Mouse (Mus musculus) liver, adult 2 months (tissue): ENCODE data around the gene E130308A19Rik. TPM values are rescaled to one million over a fixed set of nuclear protein-coding genes. Genes with fewer than 3 reads are reported as not detected.

Experiments
- DNase-seq: peaks from one replicate; pipeline ENCODE4 v3.0.0-alpha.2; 2011; ENCODE audit warnings: low read depth, low spot score; ENCODE audit errors: extremely low read depth
- H3K27ac ChIP-seq: fragments of 200-500 bp; replicated peaks from 2 replicates; pipeline ENCODE4 v1.5.1; 2012; ENCODE audit warnings: low read depth, mild to moderate bottlenecking, control low read depth, inconsistent platforms, low read length; ENCODE audit not compliant: insufficient read depth
- H3K27me3 ChIP-seq: fragments of 200-500 bp; 2 replicates; pipeline ENCODE4 v1.6.1; 2012; ENCODE audit warnings: mild to moderate bottlenecking, moderate library complexity, low read length, inconsistent platforms; ENCODE audit not compliant: control insufficient read depth, insufficient read depth
- H3K36me3 ChIP-seq: fragments of 200-500 bp; 2 replicates; pipeline ENCODE4 v1.6.1; 2012; ENCODE audit warnings: low read length, inconsistent platforms; ENCODE audit not compliant: control insufficient read depth, insufficient read depth
- H3K4me1 ChIP-seq: fragments of 200-500 bp; 2 replicates; pipeline ENCODE4 v1.6.1; 2011; ENCODE audit warnings: low read length; ENCODE audit not compliant: control insufficient read depth, insufficient read depth
- H3K4me3 ChIP-seq: fragments of 200-500 bp; 2 replicates; pipeline ENCODE4 v1.5.1; 2011; ENCODE audit warnings: low read depth, mild to moderate bottlenecking, control low read depth, low read length, moderate library complexity; ENCODE audit not compliant: insufficient read depth
- H3K79me2 ChIP-seq: fragments of 200-500 bp; 2 replicates; pipeline ENCODE4 v1.6.1; 2012; ENCODE audit warnings: inconsistent platforms, mild to moderate bottlenecking, low read length, moderate library complexity; ENCODE audit not compliant: control insufficient read depth, insufficient read depth
- H3K9ac ChIP-seq: fragments of 200-500 bp; 2 replicates; pipeline ENCODE4 v1.6.1; 2012; ENCODE audit warnings: low read depth, mild to moderate bottlenecking, control low read depth, inconsistent platforms, low read length
- CTCF ChIP-seq: fragments of 200-500 bp; IDR thresholded peaks from 2 replicates; pipeline ENCODE4 v1.5.1; 2011; ENCODE audit warnings: low read depth, low read length, control low read depth
- POLR2A ChIP-seq: fragments of 200-500 bp; IDR thresholded peaks from 2 replicates; pipeline ENCODE4 v1.6.1; 2011; ENCODE audit warnings: low read length, control low read depth; ENCODE audit not compliant: insufficient read depth; ENCODE audit errors: extremely low read depth
- WGBS: fragments of 180-500 bp; shearing (Covaris S2); methylation state at CpG from one replicate; pipeline ENCODE4 v1.1.7; 2018; 5-methylcytosine and 5-hydroxymethylcytosine counted together
- polyA plus RNA-seq: library from polyadenylated mRNA; depleted of rRNA; stranded (reverse); fragments of >200 nt; gene quantifications from 2 replicates; pipeline ENCODE4 v1.2.3, GENCODE M21; 2012
- total RNA-seq: library from RNA; depleted of rRNA; stranded (reverse); fragments of >200 nt; gene quantifications from 2 replicates; pipeline ENCODE4 v1.2.3, GENCODE M21; 2014

E130308A19Rik gene
- total and polyA plus RNA-seq, 2 experiments, result 1.5 to 2.6 TPM

GRCm38 (mm10) chr4:59642657-59643056 is 16.6 kb downstream of the E130308A19Rik start:
- Histone ChIP-seq H3K27ac (no peak overlapping the region), H3K36me3 (no peaks in the 10 kb centered on the region), H3K27me3 (no peaks in the 10 kb centered on the region), H3K4me1 (peaks cover 2% of the 10 kb centered on the region; the same call in 1 of the 2 replicates), H3K9ac (no peak overlapping the region), H3K79me2 (peaks cover 5% of the 10 kb centered on the region; the same call in 1 of the 2 replicates), H3K4me3 (no peak overlapping the region)
- TF ChIP-seq CTCF, result no peak
- WGBS, result 60% methylated on average over 2 of the region's 2 CpGs
- DNase-seq, result no peak

- Histone ChIP-seq H3K9ac (no peak overlapping the region), H3K27ac (no peak overlapping the region), H3K36me3 (no peaks in the 10 kb centered on the region), H3K4me3 (no peak overlapping the region), H3K4me1 (peaks cover 2% of the 10 kb centered on the region; the same call in 1 of the 2 replicates), H3K27me3 (no peaks in the 10 kb centered on the region), H3K79me2 (peaks cover 7% of the 10 kb centered on the region; the same call in 1 of the 2 replicates)
- peak; percentile 37 for DNase-seq
- TF ChIP-seq POLR2A, result no peak
- WGBS, result 65% methylated on average over 3 of the region's 3 CpGs
These were observed 18.4 kb downstream of the E130308A19Rik start for GRCm38 (mm10) chr4:59644431-59644830.

- no peak overlapping the region for H3K4me3 ChIP-seq
- DNase-seq, result no peak
- H3K36me3 ChIP-seq, result no peaks in the 10 kb centered on the region
- 98% methylated on average over 4 of the region's 4 CpGs for WGBS
- no peak overlapping the region for H3K9ac ChIP-seq
- peaks cover 2% of the 10 kb centered on the region; the same call in 1 of the 2 replicates for H3K4me1 ChIP-seq
- TF ChIP-seq CTCF (no peak), POLR2A (no peak)
- H3K27ac ChIP-seq, result no peak overlapping the region
- no peaks in the 10 kb centered on the region for H3K27me3 ChIP-seq
- peaks cover 7% of the 10 kb centered on the region; the same call in 1 of the 2 replicates for H3K79me2 ChIP-seq
These were observed 19.0 kb downstream of the E130308A19Rik start for GRCm38 (mm10) chr4:59644992-59645391.

- Histone ChIP-seq H3K4me1 (peaks cover 1% of the 10 kb centered on the region; the same call in 1 of the 2 replicates), H3K27ac (no peak overlapping the region), H3K27me3 (no peaks in the 10 kb centered on the region), H3K79me2 (peaks cover 7% of the 10 kb centered on the region; the same call in 1 of the 2 replicates), H3K9ac (no peak overlapping the region), H3K4me3 (no peak overlapping the region), H3K36me3 (no peaks in the 10 kb centered on the region)
- TF ChIP-seq CTCF (no peak), POLR2A (no peak)
- 91% methylated on average over 2 of the region's 2 CpGs for WGBS
- DNase-seq, result no peak
These were observed 19.6 kb downstream of the E130308A19Rik start for GRCm38 (mm10) chr4:59645610-59646009.

GRCm38 (mm10) chr4:59646020-59646696 is 20.1 kb downstream of the E130308A19Rik start:
- no peaks in the 10 kb centered on the region for H3K36me3 ChIP-seq
- WGBS, result 85% methylated on average over 10 of the region's 10 CpGs
- peaks cover 7% of the 10 kb centered on the region; the same call in 1 of the 2 replicates for H3K79me2 ChIP-seq
- no peak for TF ChIP-seq POLR2A
- H3K4me1 ChIP-seq, result no peaks in the 10 kb centered on the region
- DNase-seq, result no peak
- no peak overlapping the region for H3K27ac ChIP-seq
- H3K27me3 ChIP-seq, result no peaks in the 10 kb centered on the region
- no peak overlapping the region for H3K4me3 ChIP-seq
- no peak overlapping the region for H3K9ac ChIP-seq

- no peaks in the 10 kb centered on the region; the same call in 1 of the 2 replicates for H3K4me1 ChIP-seq
- H3K27me3 ChIP-seq, result no peaks in the 10 kb centered on the region
- no peak overlapping the region for H3K9ac ChIP-seq
These were observed 23.1 kb downstream of the E130308A19Rik start for GRCm38 (mm10) chr4:59649119-59649518.

More at GRCm38 (mm10) chr4:59649119-59649518, 23.1 kb downstream of the E130308A19Rik start:
- no peak for DNase-seq
- 71% methylated on average over 5 of the region's 5 CpGs for WGBS
- no peak for TF ChIP-seq CTCF
- no peak for TF ChIP-seq POLR2A
- Histone ChIP-seq H3K79me2 (peaks cover 4% of the 10 kb centered on the region; the same call in 1 of the 2 replicates), H3K4me3 (no peak overlapping the region), H3K27ac (no peak overlapping the region), H3K36me3 (no peaks in the 10 kb centered on the region)
